Mouse (Mus musculus): Measurements from ENCODE around the gene Adprhl2. TPM values are rescaled to one million over a fixed set of nuclear protein-coding genes. Genes with fewer than 3 reads are reported as not detected.

The Adprhl2 gene
- 19.3 and 23.9 TPM in 2 replicates for polyA plus RNA-seq (2012; rRNA removed)

GRCm38 (mm10) chr4:126321111-126321853, at the start of gene Adprhl2:
Adprhl2 (minus strand) TSS chr4:126321703.

GRCm38 (mm10) chr4:126325281-126325861, 3.9 kb upstream of the Adprhl2 start, which contains the start of gene Tekt2:
Tekt2 (minus strand) TSS chr4:126325688.

GRCm38 (mm10) chr4:126286492-126286891, 35.0 kb downstream of the Adprhl2 start, which contains the start of gene Col8a2:
Col8a2 (plus strand) TSS chr4:126286793.

Other genes with a start within 250 kb of the Adprhl2 start
- 12.5 and 15.2 TPM in 2 replicates for gene Lsm10, start 225.1 kb downstream of the Adprhl2 start, polyA plus RNA-seq (2012; rRNA removed)
- gene Stk40, start 217.7 kb downstream of the Adprhl2 start, polyA plus RNA-seq (2012; rRNA removed) = 15.4 and 21.0 TPM in 2 replicates
- 33.1 and 68.5 TPM in 2 replicates for gene Eva1b, start 174.0 kb downstream of the Adprhl2 start, polyA plus RNA-seq (2012; rRNA removed)
- 2.1 and 4.1 TPM in 2 replicates for gene Sh3d21, start 158.2 kb downstream of the Adprhl2 start, polyA plus RNA-seq (2012; rRNA removed)
- gene Thrap3, start 118.9 kb downstream of the Adprhl2 start, polyA plus RNA-seq (2012; rRNA removed) = 9.9 and 15.7 TPM in 2 replicates
- 37.2 and 66.6 TPM in 2 replicates for gene Map7d1, start 65.4 kb downstream of the Adprhl2 start, polyA plus RNA-seq (2012; rRNA removed)
- 7.2 and 9.1 TPM in 2 replicates for gene Trappc3, start 59.4 kb downstream of the Adprhl2 start, polyA plus RNA-seq (2012; rRNA removed)
- 1.4 and 2.1 TPM in 2 replicates for gene Col8a2, start 34.9 kb downstream of the Adprhl2 start, polyA plus RNA-seq (2012; rRNA removed)
- 0.98 and 1.5 TPM in 2 replicates for gene Tekt2, start 4.0 kb upstream of the Adprhl2 start, polyA plus RNA-seq (2012; rRNA removed)
- 6.6 and 6.7 TPM in 2 replicates for gene Ago3, start 107.9 kb upstream of the Adprhl2 start, polyA plus RNA-seq (2012; rRNA removed)
- 3.8 and 6.2 TPM in 2 replicates for gene Ago1, start 146.9 kb upstream of the Adprhl2 start, polyA plus RNA-seq (2012; rRNA removed)
- 0.54 and 0.59 TPM in 2 replicates for gene Ago4, start 211.8 kb upstream of the Adprhl2 start, polyA plus RNA-seq (2012; rRNA removed)
- gene Clspn, start 235.2 kb upstream of the Adprhl2 start, polyA plus RNA-seq (2012; rRNA removed) = 0.04 and 0.18 TPM in 2 replicates

Measured in stomach, adult 2 months (tissue).